Mouse (Mus musculus) thymus, adult 2 months (tissue): ENCODE results near the gene Utp6. TPM values are rescaled to one million over a fixed set of nuclear protein-coding genes. Genes with fewer than 3 reads are reported as not detected.

Source experiments
- DNase-seq: peaks from one replicate; pipeline ENCODE4 v3.0.0; 2021
- H3K27ac ChIP-seq: fragments of 200-500 bp; 2 replicates; pipeline ENCODE4 v1.5.1; 2012; ENCODE audit warnings: low read length, control low read depth; ENCODE audit not compliant: control insufficient read depth, insufficient read depth
- H3K27me3 ChIP-seq: fragments of 200-500 bp; 2 replicates; pipeline ENCODE4 v1.6.1; 2012; ENCODE audit warnings: mild to moderate bottlenecking, low read length, moderate library complexity, mixed read lengths; ENCODE audit not compliant: control insufficient read depth, insufficient read depth
- H3K36me3 ChIP-seq: fragments of 200-500 bp; 2 replicates; pipeline ENCODE4 v1.6.1; 2012; ENCODE audit warnings: mild to moderate bottlenecking, low read length, moderate library complexity; ENCODE audit not compliant: control insufficient read depth, insufficient read depth
- H3K4me1 ChIP-seq: fragments of 200-500 bp; replicated peaks from 2 replicates; pipeline ENCODE4 v1.6.1; 2012; ENCODE audit warnings: low read length; ENCODE audit not compliant: control insufficient read depth, insufficient read depth
- H3K4me3 ChIP-seq: fragments of 200-500 bp; 2 replicates; pipeline ENCODE4 v1.5.1; 2012; ENCODE audit warnings: mild to moderate bottlenecking, low read length, control low read depth, moderate library complexity; ENCODE audit not compliant: control insufficient read depth, insufficient read depth
- CTCF ChIP-seq: fragments of 200-500 bp; IDR thresholded peaks from 2 replicates; pipeline ENCODE4 v1.5.1; 2012; ENCODE audit warnings: mild to moderate bottlenecking, control low read depth, low read length, moderate library complexity, borderline replicate concordance; ENCODE audit not compliant: control insufficient read depth, poor library complexity, insufficient read depth; ENCODE audit errors: extremely low read depth
- POLR2A ChIP-seq: fragments of 200-500 bp; IDR thresholded peaks from 2 replicates; pipeline ENCODE4 v1.6.1; 2012; ENCODE audit warnings: mild to moderate bottlenecking, low read length, control low read depth, moderate library complexity; ENCODE audit not compliant: control insufficient read depth, poor library complexity, insufficient read depth; ENCODE audit errors: extremely low read depth
- WGBS: fragments of 180-500 bp; shearing (Covaris S2); methylation state at CpG from one replicate; pipeline ENCODE4 v1.1.7; 2018; 5-methylcytosine and 5-hydroxymethylcytosine counted together
- polyA plus RNA-seq: library from polyadenylated mRNA; depleted of rRNA; stranded (reverse); fragments of >200 nt; gene quantifications from 2 replicates; pipeline ENCODE4 v1.2.3, GENCODE M21; 2012

Gene Utp6
- polyA plus RNA-seq, 1 experiment: 7.8 TPM

DNA sequence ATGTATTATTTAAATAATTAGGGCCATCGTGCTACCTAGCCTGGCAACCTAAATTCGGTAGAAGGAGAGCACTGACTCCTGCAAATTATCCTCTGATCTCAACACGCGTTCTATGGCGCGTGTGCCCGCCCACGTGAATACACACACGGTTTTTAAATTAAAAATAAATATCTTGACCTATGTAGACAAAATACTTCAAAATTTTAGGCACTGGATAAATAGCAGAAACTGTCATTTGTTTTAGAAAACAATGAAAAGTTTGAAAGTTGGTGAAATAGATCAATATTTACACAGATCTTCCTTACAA is 640 bp upstream of the Utp6 start:
- Histone ChIP-seq H3K36me3 (peaks cover 10% of the 10 kb centered on the region), H3K4me1 (peaks cover 5% of the 10 kb centered on the region), H3K27ac (no peak overlapping the region), H3K4me3 (peak overlapping the region; percentile 42), H3K27me3 (no peaks in the 10 kb centered on the region)
- WGBS: 0% methylated on average over 9 of the region's 9 CpGs
- no peak for DNase-seq
- TF ChIP-seq POLR2A (no peak), CTCF (no peak)

DNA sequence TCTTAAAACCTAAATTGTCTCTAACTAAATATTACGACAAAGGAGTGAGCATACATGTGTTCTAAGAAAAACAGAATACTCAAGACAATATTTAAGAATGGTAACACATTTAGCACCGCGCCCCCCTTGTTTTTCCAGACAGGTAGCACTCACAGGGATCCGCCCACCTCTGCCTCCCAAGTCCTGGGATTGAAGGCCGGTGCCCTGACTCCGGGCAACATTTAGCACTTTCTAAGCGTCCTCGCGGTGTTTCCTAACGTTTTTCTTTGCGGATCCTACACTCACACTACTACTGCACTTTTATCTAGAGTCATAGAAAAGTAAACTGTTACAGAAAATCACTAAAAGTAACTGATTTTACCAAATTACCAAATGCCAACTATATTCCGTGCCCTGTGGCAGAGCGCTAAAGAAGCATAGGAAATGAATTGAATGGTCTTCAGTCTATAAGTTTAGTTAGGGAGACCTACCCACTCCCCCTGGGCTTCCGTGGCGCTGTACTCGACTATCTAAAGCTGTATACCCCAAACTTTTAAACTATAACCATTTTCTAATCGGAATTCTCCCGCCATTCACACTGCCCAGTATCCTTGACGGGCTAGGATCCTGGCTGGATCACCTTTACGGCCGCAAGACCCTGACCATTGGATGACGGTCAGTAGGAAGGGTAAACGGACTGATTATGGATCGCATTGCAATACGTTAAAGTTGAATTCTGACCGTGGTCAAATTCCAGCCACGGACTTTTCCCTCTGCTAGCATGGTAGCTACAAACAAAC is 655 bp downstream of the Utp6 start:
- TF ChIP-seq POLR2A (no peak), CTCF (no peak)
- WGBS: 10% methylated on average over 27 of the region's 27 CpGs
- Histone ChIP-seq H3K27me3 (no peaks in the 10 kb centered on the region), H3K27ac (no peak overlapping the region), H3K4me3 (peak overlapping the region; percentile 95), H3K4me1 (peaks cover 5% of the 10 kb centered on the region), H3K36me3 (peaks cover 19% of the 10 kb centered on the region)
- peak; percentile 2 for DNase-seq

DNA sequence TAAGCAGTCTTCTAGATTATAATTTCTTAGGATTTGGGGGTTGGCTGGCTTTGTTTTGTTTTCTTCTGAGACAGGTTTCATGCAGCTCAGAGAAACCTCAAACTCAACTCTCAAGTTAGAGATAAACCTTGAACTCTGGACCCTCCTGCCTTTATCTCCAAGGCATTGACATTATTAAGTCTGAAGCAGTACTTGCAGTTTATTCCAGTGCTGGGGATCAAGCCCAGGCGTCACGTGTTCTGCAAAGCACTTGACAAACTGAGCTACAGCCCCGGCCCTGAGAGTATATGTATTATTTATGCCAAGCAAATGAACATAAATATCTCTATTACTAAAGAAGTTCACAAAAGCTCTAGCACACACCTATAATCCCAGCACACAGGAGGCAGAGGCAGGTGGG is 14.9 kb downstream of the Utp6 start:
- Histone ChIP-seq H3K36me3 (peaks cover 82% of the 10 kb centered on the region), H3K4me1 (no peaks in the 10 kb centered on the region), H3K27ac (no peak overlapping the region), H3K27me3 (no peaks in the 10 kb centered on the region), H3K4me3 (no peak overlapping the region)
- DNase-seq: no peak
- TF ChIP-seq CTCF (no peak), POLR2A (no peak)
- 95% methylated on average over 3 of the region's 3 CpGs for WGBS

DNA sequence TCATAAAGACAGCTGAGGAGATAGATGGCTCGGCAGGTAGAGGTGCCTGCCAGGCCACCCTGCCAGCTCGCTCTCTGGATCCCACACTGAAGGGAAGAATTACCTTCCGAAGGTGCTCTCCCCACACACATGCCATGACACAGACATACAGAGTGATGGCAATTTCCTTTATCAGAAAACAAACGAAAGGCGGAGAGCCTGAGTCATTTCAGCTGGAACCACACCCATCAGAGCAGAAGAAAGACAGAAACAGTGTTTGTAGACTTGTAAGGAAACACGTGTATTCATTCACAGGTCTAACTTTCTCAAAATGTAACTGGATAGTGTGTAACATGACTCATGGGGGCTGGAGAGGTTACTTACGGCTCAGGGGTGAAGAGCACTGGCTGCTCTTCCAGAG is 18.6 kb downstream of the Utp6 start:
- H3K27ac ChIP-seq: no peak overlapping the region
- DNase-seq: no peak
- H3K36me3 ChIP-seq: peaks cover 81% of the 10 kb centered on the region
- no peaks in the 10 kb centered on the region for H3K4me1 ChIP-seq
- H3K4me3 ChIP-seq: no peak overlapping the region
- no peak for TF ChIP-seq POLR2A
- no peak for TF ChIP-seq CTCF
- H3K27me3 ChIP-seq: no peaks in the 10 kb centered on the region
- WGBS: 93% methylated on average over 7 of the region's 7 CpGs

DNA sequence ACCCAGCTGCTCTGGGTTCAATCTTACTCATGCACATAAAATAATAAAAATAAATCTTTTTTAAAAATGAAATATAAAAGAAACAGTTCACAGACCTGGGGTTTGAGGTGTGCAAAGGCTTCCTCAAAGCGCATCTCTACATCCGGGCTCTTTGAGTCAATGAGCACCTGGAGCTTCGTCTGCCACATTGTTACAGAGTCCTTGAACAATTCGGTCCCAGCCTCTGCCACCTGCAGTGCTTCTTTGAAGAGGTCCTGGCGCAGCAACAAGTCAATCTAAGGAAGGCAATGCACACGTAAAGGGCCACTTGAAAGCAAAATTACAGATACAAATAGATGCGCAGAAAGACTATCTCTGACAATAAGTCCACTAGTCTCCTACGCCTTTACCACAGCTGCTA is 19.1 kb downstream of the Utp6 start:
- WGBS: 78% methylated on average over 8 of the region's 8 CpGs
- no peak for DNase-seq
- Histone ChIP-seq H3K4me3 (no peak overlapping the region), H3K27ac (no peak overlapping the region), H3K27me3 (no peaks in the 10 kb centered on the region), H3K4me1 (no peaks in the 10 kb centered on the region), H3K36me3 (peaks cover 77% of the 10 kb centered on the region)
- TF ChIP-seq CTCF: no peak
- no peak for TF ChIP-seq POLR2A

DNA sequence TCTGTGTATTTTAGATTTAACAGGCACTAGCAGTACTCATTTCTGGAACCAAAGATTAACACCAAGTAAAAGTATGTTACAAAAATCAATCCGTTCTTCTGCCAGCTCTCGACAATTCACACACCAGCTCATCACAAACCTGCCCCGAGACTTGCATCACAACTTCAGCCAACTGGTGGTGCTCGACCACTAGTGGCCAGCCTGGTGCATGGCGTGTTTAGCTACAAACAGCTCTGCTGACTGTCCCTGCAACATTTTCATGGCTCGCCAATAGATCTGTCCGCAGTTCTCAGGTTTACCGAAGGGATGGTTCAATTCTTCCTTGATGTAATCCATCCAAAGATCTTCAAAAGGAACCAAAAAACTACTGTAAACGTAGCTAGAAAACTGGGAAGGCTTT is 26.4 kb downstream of the Utp6 start:
- Histone ChIP-seq H3K27me3 (no peaks in the 10 kb centered on the region), H3K36me3 (peaks cover 45% of the 10 kb centered on the region), H3K27ac (no peak overlapping the region), H3K4me3 (no peak overlapping the region), H3K4me1 (no peaks in the 10 kb centered on the region)
- 94% methylated on average over 9 of the region's 9 CpGs for WGBS
- TF ChIP-seq POLR2A: no peak
- no peak for TF ChIP-seq CTCF
- no peak for DNase-seq

DNA sequence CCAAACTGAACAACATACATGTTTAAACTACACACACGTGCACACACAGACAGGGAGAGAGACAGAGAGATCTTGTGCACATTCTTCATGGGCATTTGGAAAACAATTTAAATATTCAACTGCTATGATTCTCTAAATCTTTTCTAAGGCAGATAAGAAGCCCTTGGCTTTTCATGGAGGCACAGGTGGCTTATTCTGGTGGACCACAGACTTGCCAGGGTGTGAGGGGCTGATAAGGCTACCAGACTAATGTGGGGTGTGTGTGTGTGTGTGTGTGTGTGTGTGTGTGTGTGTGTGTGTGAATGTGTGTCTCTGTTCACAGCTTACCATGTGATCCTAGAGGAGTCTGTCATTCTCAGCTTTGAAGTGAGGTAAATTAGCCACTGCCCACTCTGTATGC is 39.4 kb downstream of the Utp6 start:
- Histone ChIP-seq H3K27me3 (no peaks in the 10 kb centered on the region), H3K36me3 (no peaks in the 10 kb centered on the region), H3K27ac (no peak overlapping the region), H3K4me1 (no peaks in the 10 kb centered on the region), H3K4me3 (no peak overlapping the region)
- TF ChIP-seq CTCF (no peak), POLR2A (no peak)
- DNase-seq: no peak
- 89% methylated on average over 1 of the region's 1 CpGs for WGBS
